In genomic region chr7:143614404-143615135, GRCm38 (mm10) we compare ENCODE assay signal across 13 mouse cellular contexts. TPM values are rescaled to one million over a fixed set of nuclear protein-coding genes. Genes with fewer than 3 reads are reported as not detected.
DNase-seq lines count a peak whose midpoint lies in the region; ATAC-seq and TF ChIP-seq lines count a peak whose summit lies in the region.
"Had no signal": no experiment of that assay in that cellular context is flagged by ENCODE, and none has a peak within 500 bp of the region (broad histone marks: within the 10 kb centered on the region; RNA-seq: fewer than 3 reads in every experiment).

No protein-coding gene starts in this region.

- no peak overlapping the region for H3K4me3 ChIP-seq in intestine, embryonic 16.5 days (ENCODE audit: low read length)
- no peak overlapping the region for H3K4me3 ChIP-seq in intestine, embryonic 15.5 days (replicated peaks)
- H3K4me3 ChIP-seq in heart, embryonic 15.5 days: no peak overlapping the region
- H3K4me3 ChIP-seq in stomach, embryonic 14.5 days (ENCODE audit: low read depth, low read length): no peak overlapping the region
- no peak overlapping the region for H3K4me3 ChIP-seq in hindbrain, postnatal 0 days (ENCODE audit: low read length)
- H3K4me3 ChIP-seq: limb, embryonic 12.5 days had no signal

- peaks cover 3% of the 10 kb centered on the region; the same call in 1 of the 2 replicates for H3K9me3 ChIP-seq in intestine, embryonic 16.5 days (ENCODE audit: control insufficient read depth, low read length)
- H3K9me3 ChIP-seq in intestine, embryonic 15.5 days: no peaks in the 10 kb centered on the region
- no peaks in the 10 kb centered on the region for H3K9me3 ChIP-seq in heart, embryonic 15.5 days (replicated peaks)
- H3K9me3 ChIP-seq in stomach, embryonic 14.5 days (ENCODE audit: control insufficient read depth, low read depth, low read length): no peaks in the 10 kb centered on the region
- no peaks in the 10 kb centered on the region for H3K9me3 ChIP-seq in hindbrain, postnatal 0 days (ENCODE audit: low read length)
- H3K9me3 ChIP-seq: limb, embryonic 12.5 days had no signal

- no peaks in the 10 kb centered on the region for H3K27me3 ChIP-seq in intestine, embryonic 16.5 days (replicated peaks; ENCODE audit: control insufficient read depth, insufficient read depth, low read length)
- H3K27me3 ChIP-seq in intestine, embryonic 15.5 days (replicated peaks): no peaks in the 10 kb centered on the region
- no peaks in the 10 kb centered on the region for H3K27me3 ChIP-seq in heart, embryonic 15.5 days
- H3K27me3 ChIP-seq in stomach, embryonic 14.5 days (ENCODE audit: control insufficient read depth, insufficient read depth, low read length): no peaks in the 10 kb centered on the region
- no peaks in the 10 kb centered on the region for H3K27me3 ChIP-seq in hindbrain, postnatal 0 days (ENCODE audit: insufficient read depth, low read length)
- H3K27me3 ChIP-seq: limb, embryonic 12.5 days had no signal

- no peaks in the 10 kb centered on the region for H3K4me1 ChIP-seq in intestine, embryonic 16.5 days (ENCODE audit: control insufficient read depth, insufficient read depth, low read length)
- no peaks in the 10 kb centered on the region for H3K4me1 ChIP-seq in intestine, embryonic 15.5 days (replicated peaks)
- H3K4me1 ChIP-seq in heart, embryonic 15.5 days (replicated peaks): 0 out of 2 replicates have a peak, but pooled peaks cover 3% of the 10 kb centered on the region
- 0 out of 2 replicates have a peak, but pooled peaks cover 2% of the 10 kb centered on the region for H3K4me1 ChIP-seq in stomach, embryonic 14.5 days (ENCODE audit: control insufficient read depth, insufficient read depth, low read length)
- H3K4me1 ChIP-seq in hindbrain, postnatal 0 days (ENCODE audit: insufficient read depth, low read length): no peaks in the 10 kb centered on the region
- H3K4me1 ChIP-seq: limb, embryonic 12.5 days had no signal

- H3K4me2 ChIP-seq in intestine, embryonic 16.5 days (ENCODE audit: low read depth, low read length): no peak overlapping the region
- H3K4me2 ChIP-seq in intestine, embryonic 15.5 days (replicated peaks): no peak overlapping the region
- H3K4me2 ChIP-seq in heart, embryonic 15.5 days: no peak overlapping the region
- H3K4me2 ChIP-seq in stomach, embryonic 14.5 days (replicated peaks; ENCODE audit: low read depth, low read length): no peak overlapping the region
- no peak overlapping the region for H3K4me2 ChIP-seq in hindbrain, postnatal 0 days (ENCODE audit: low read depth, low read length)
- H3K4me2 ChIP-seq: limb, embryonic 12.5 days had no signal

- no peak overlapping the region for H3K27ac ChIP-seq in intestine, embryonic 16.5 days (ENCODE audit: low read length)
- no peak overlapping the region for H3K27ac ChIP-seq in intestine, embryonic 15.5 days
- H3K27ac ChIP-seq in heart, embryonic 15.5 days: peak overlapping the region; percentile 39
- H3K27ac ChIP-seq in stomach, embryonic 14.5 days (ENCODE audit: low read length): peak overlapping the region; percentile 21; the same call in 1 of the 2 replicates
- H3K27ac ChIP-seq in hindbrain, postnatal 0 days: no peak overlapping the region
- H3K27ac ChIP-seq: limb, embryonic 12.5 days had no signal

- WGBS in intestine, embryonic 16.5 days: 49% methylated on average over 9 of the region's 9 CpGs
- WGBS in intestine, embryonic 15.5 days: 51% methylated on average over 9 of the region's 9 CpGs
- 33% methylated on average over 9 of the region's 9 CpGs for WGBS in heart, embryonic 15.5 days
- 50% methylated on average over 9 of the region's 9 CpGs for whole genome bisulfite sequencing in stomach, embryonic 14.5 days
- 61% methylated on average over 9 of the region's 9 CpGs for WGBS in hindbrain, postnatal 0 days

- DNase-seq in kidney, postnatal 25 days: peak; percentile 56 to 75
- DNase-seq in spleen, postnatal 10 days (ENCODE audit: low spot score in 2 of 2): no peak
- DNase-seq in hindbrain, postnatal 0 days (ENCODE audit: low spot score): no peak
- no peak for DNase-seq in urinary bladder, adult 2 months (ENCODE audit: low spot score)
- DNase-seq: cerebellum, postnatal 36 days had no signal

- no peaks in the 10 kb centered on the region for H3K36me3 ChIP-seq in intestine, embryonic 16.5 days (ENCODE audit: control insufficient read depth, insufficient read depth, low read length)
- H3K36me3 ChIP-seq in intestine, embryonic 15.5 days: no peaks in the 10 kb centered on the region
- H3K36me3 ChIP-seq in heart, embryonic 15.5 days: no peaks in the 10 kb centered on the region
- H3K36me3 ChIP-seq in stomach, embryonic 14.5 days (ENCODE audit: control insufficient read depth, insufficient read depth, low read length): no peaks in the 10 kb centered on the region
- H3K36me3 ChIP-seq in hindbrain, postnatal 0 days (ENCODE audit: insufficient read depth, low read length): no peaks in the 10 kb centered on the region
- H3K36me3 ChIP-seq: limb, embryonic 12.5 days had no signal

- H3K9ac ChIP-seq in intestine, embryonic 16.5 days (ENCODE audit: low read depth, low read length): no peak overlapping the region
- H3K9ac ChIP-seq in intestine, embryonic 15.5 days: no peak overlapping the region
- H3K9ac ChIP-seq in heart, embryonic 15.5 days: no peak overlapping the region
- H3K9ac ChIP-seq in stomach, embryonic 14.5 days (replicated peaks; ENCODE audit: low read depth, low read length): no peak overlapping the region
- no peak overlapping the region for H3K9ac ChIP-seq in hindbrain, postnatal 0 days (replicated peaks; ENCODE audit: low read length)
- H3K9ac ChIP-seq: limb, embryonic 12.5 days had no signal

- ATAC-seq in intestine, embryonic 16.5 days: peak; percentile 46; the same call in 1 of the 2 replicates
- ATAC-seq in intestine, embryonic 15.5 days: no peak
- ATAC-seq in heart, embryonic 15.5 days (replicated peaks; ENCODE audit: insufficient number of reproducible peaks, insufficient read depth, low FRiP score, low read depth): 0 out of 2 replicates have a peak, but pooled peaks have one; percentile 43
- 0 out of 2 replicates have a peak, but pooled peaks have one; percentile 56 for ATAC-seq in stomach, embryonic 14.5 days (ENCODE audit: insufficient number of reproducible peaks, insufficient read depth, low FRiP score, low read depth)
- no peak for ATAC-seq in hindbrain, postnatal 0 days
- ATAC-seq: activated CD4-positive, CD25-positive, alpha-beta regulatory T cell, adult 4 months; forebrain, embryonic 14.5 days; midbrain, embryonic 16.5 days had no signal

- no peak for TF ChIP-seq CTCF in hindbrain, postnatal 0 days (IDR thresholded peaks at IDR 0.05; ENCODE audit: low read depth)

RNA-seq across cellular contexts. Expression of gene Tnfrsf26, which starts 14.0 kb away (rescaled TPM):
- polyA plus RNA-seq in intestine, embryonic 16.5 days (2015; fragmentation: Nextera tagmentation; extraction: Ambion mirVana): 0.27 and 0.33 TPM in 2 replicates
- polyA plus RNA-seq in intestine, embryonic 15.5 days (2015; fragmentation: Nextera tagmentation; extraction: Ambion mirVana): 0.35 and 0.38 TPM in 2 replicates
- 0.64 and 0.86 TPM in 2 replicates for polyA plus RNA-seq in heart, embryonic 15.5 days (2015; fragmentation: Nextera tagmentation; extraction: Ambion mirVana)
- polyA plus RNA-seq in stomach, embryonic 14.5 days (2014; fragmentation: Nextera tagmentation; extraction: Ambion mirVana): 0.17 TPM in 1 of 2 replicates, not detected in the other
- total RNA-seq in hindbrain, postnatal 0 days (2014; rRNA removed): 0.47 and 0.54 TPM in 2 replicates
- 0.16 and 0.20 TPM in 2 replicates for polyA plus RNA-seq in hindbrain, postnatal 0 days (2015; fragmentation: Nextera tagmentation; extraction: Ambion mirVana)
- polyA plus RNA-seq in urinary bladder, adult 2 months (2012; rRNA removed): 1.4 and 1.6 TPM in 2 replicates

RNA-seq across cellular contexts. Expression of gene Cars, which starts 14.7 kb away (rescaled TPM):
- 56.4 and 62.8 TPM in 2 replicates for polyA plus RNA-seq in intestine, embryonic 16.5 days (2015; fragmentation: Nextera tagmentation; extraction: Ambion mirVana)
- polyA plus RNA-seq in intestine, embryonic 15.5 days (2015; fragmentation: Nextera tagmentation; extraction: Ambion mirVana): 57.6 and 62.7 TPM in 2 replicates
- 24.7 and 34.5 TPM in 2 replicates for polyA plus RNA-seq in heart, embryonic 15.5 days (2015; fragmentation: Nextera tagmentation; extraction: Ambion mirVana)
- polyA plus RNA-seq in stomach, embryonic 14.5 days (2014; fragmentation: Nextera tagmentation; extraction: Ambion mirVana): 51.1 and 58.1 TPM in 2 replicates
- 32.4 and 35.4 TPM in 2 replicates for total RNA-seq in hindbrain, postnatal 0 days (2014; rRNA removed)
- polyA plus RNA-seq in hindbrain, postnatal 0 days (2015; fragmentation: Nextera tagmentation; extraction: Ambion mirVana): 65.4 and 73.8 TPM in 2 replicates
- 29.1 and 30.1 TPM in 2 replicates for polyA plus RNA-seq in urinary bladder, adult 2 months (2012; rRNA removed)

RNA-seq across cellular contexts. Expression of gene Tnfrsf22, which starts 34.9 kb away (rescaled TPM):
- polyA plus RNA-seq in intestine, embryonic 16.5 days (2015; fragmentation: Nextera tagmentation; extraction: Ambion mirVana): 3.4 and 4.5 TPM in 2 replicates
- polyA plus RNA-seq in intestine, embryonic 15.5 days (2015; fragmentation: Nextera tagmentation; extraction: Ambion mirVana): 6.1 and 6.9 TPM in 2 replicates
- polyA plus RNA-seq in heart, embryonic 15.5 days (2015; fragmentation: Nextera tagmentation; extraction: Ambion mirVana): 2.7 and 2.8 TPM in 2 replicates
- 12.4 and 13.7 TPM in 2 replicates for polyA plus RNA-seq in stomach, embryonic 14.5 days (2014; fragmentation: Nextera tagmentation; extraction: Ambion mirVana)
- total RNA-seq in hindbrain, postnatal 0 days (2014; rRNA removed): 2.9 and 4.8 TPM in 2 replicates
- 4.5 and 5.1 TPM in 2 replicates for polyA plus RNA-seq in hindbrain, postnatal 0 days (2015; fragmentation: Nextera tagmentation; extraction: Ambion mirVana)
- 8.3 and 9.4 TPM in 2 replicates for polyA plus RNA-seq in urinary bladder, adult 2 months (2012; rRNA removed)

Comparison
In these comparisons a context has a peak if more than half of its experiments do, and no peak if none do; other contexts are left out.
1. ATAC-seq: peak in intestine, embryonic 16.5 days (single experiment), heart, embryonic 15.5 days (single experiment) and stomach, embryonic 14.5 days (single experiment); none in intestine, embryonic 15.5 days (single experiment) and hindbrain, postnatal 0 days (single experiment).
2. H3K27ac ChIP-seq: peak in heart, embryonic 15.5 days (single experiment) and stomach, embryonic 14.5 days (single experiment); none in intestine, embryonic 16.5 days (single experiment), intestine, embryonic 15.5 days (single experiment) and hindbrain, postnatal 0 days (single experiment).
3. DNase-seq: peak in kidney, postnatal 25 days (2 of 2); none in spleen, postnatal 10 days (0 of 2), hindbrain, postnatal 0 days (single experiment) and urinary bladder, adult 2 months (single experiment).